Mouse (Mus musculus): ENCODE results near the gene Tmem141. TPM values are rescaled to one million over a fixed set of nuclear protein-coding genes. Genes with fewer than 3 reads are reported as not detected.

Gene Tmem141
- total and polyA plus RNA-seq, 2 experiments from 2014 or later: 38.4 to 42.3 TPM

DNA sequence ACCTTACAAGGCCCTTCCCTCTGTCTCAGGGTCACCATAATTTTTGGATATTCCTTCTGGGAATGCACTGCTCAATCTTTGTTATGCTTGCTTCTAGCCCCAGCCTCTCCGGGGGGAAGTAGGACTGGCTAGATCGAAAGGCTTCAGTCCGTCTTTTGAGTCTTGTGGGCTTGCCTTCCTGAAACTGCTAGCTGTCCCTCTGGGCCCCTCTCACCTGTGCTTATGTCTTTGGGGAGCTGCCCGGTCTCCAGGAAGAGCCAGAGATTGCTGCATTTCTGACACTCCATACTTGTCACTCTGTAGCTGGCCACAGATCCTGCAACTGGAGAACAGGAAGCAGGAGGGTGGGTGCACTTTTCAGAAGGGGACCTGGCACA, 965 bp downstream of the Tmem141 start:
- 0 out of 2 replicates have a peak overlapping the region, but pooled peaks have one; percentile 92 for H3K4me2 ChIP-seq (ENCODE audit: low read depth, low read length)
- DNase-seq (ENCODE audit: low spot score): no peak
- no peaks in the 10 kb centered on the region for H3K9me3 ChIP-seq (replicated peaks; ENCODE audit: control insufficient read depth, low read length)
- H3K4me1 ChIP-seq (ENCODE audit: control insufficient read depth, insufficient read depth): peaks cover 4% of the 10 kb centered on the region; the same call in 1 of the 2 replicates
- no peak for ATAC-seq (ENCODE audit: insufficient read depth, low read depth)
- no peak overlapping the region for H3K27ac ChIP-seq (ENCODE audit: low read depth)
- H3K9ac ChIP-seq (replicated peaks; ENCODE audit: low read depth, low read length): no peak overlapping the region
- no peaks in the 10 kb centered on the region; the same call in 1 of the 2 replicates for H3K36me3 ChIP-seq (replicated peaks; ENCODE audit: control insufficient read depth, insufficient read depth, low read length)
- H3K27me3 ChIP-seq (ENCODE audit: control insufficient read depth, insufficient read depth, low read length): peaks cover 29% of the 10 kb centered on the region
- TF ChIP-seq CTCF (IDR thresholded peaks at IDR 0.05; ENCODE audit: low read depth): no peak
- no peak for TF ChIP-seq EP300 (IDR thresholded peaks at IDR 0.05; ENCODE audit: low read depth)
- H3K4me3 ChIP-seq (ENCODE audit: low read depth, low read length): no peak overlapping the region
- WGBS: 79% methylated on average over 4 of the region's 4 CpGs

- H3K4me1 ChIP-seq (ENCODE audit: control insufficient read depth, insufficient read depth): peaks cover 4% of the 10 kb centered on the region; the same call in 1 of the 2 replicates
- no peak for ATAC-seq (ENCODE audit: insufficient read depth, low read depth)
- H3K9ac ChIP-seq (replicated peaks; ENCODE audit: low read depth, low read length): no peak overlapping the region
- WGBS: 77% methylated on average over 6 of the region's 6 CpGs
- no peak for DNase-seq (ENCODE audit: low spot score)
- no peak overlapping the region for H3K27ac ChIP-seq (ENCODE audit: low read depth)
- no peaks in the 10 kb centered on the region for H3K9me3 ChIP-seq (replicated peaks; ENCODE audit: control insufficient read depth, low read length)
- peaks cover 34% of the 10 kb centered on the region for H3K27me3 ChIP-seq (ENCODE audit: control insufficient read depth, insufficient read depth, low read length)
- TF ChIP-seq EP300 (IDR thresholded peaks at IDR 0.05; ENCODE audit: low read depth): no peak
- no peak for TF ChIP-seq CTCF (IDR thresholded peaks at IDR 0.05; ENCODE audit: low read depth)
- H3K36me3 ChIP-seq (replicated peaks; ENCODE audit: control insufficient read depth, insufficient read depth, low read length): no peaks in the 10 kb centered on the region; the same call in 1 of the 2 replicates
- H3K4me3 ChIP-seq (ENCODE audit: low read depth, low read length): no peak overlapping the region
- H3K4me2 ChIP-seq (ENCODE audit: low read depth, low read length): no peak overlapping the region
Observed at GRCm38 (mm10) chr2:25620386-25620785, 1.4 kb downstream of the Tmem141 start.

- Histone ChIP-seq H3K36me3 (replicated peaks; ENCODE audit: control insufficient read depth, insufficient read depth, low read length) (no peaks in the 10 kb centered on the region; the same call in 1 of the 2 replicates), H3K27me3 (ENCODE audit: control insufficient read depth, insufficient read depth, low read length) (peaks cover 44% of the 10 kb centered on the region), H3K4me3 (ENCODE audit: low read depth, low read length) (no peak within 1 kb of the TSS), H3K4me1 (ENCODE audit: control insufficient read depth, insufficient read depth) (peaks cover 4% of the 10 kb centered on the region; the same call in 1 of the 2 replicates), H3K4me2 (ENCODE audit: low read depth, low read length) (no peak within 1 kb of the TSS), H3K27ac (ENCODE audit: low read depth) (no peak within 1 kb of the TSS), H3K9me3 (replicated peaks; ENCODE audit: control insufficient read depth, low read length) (no peaks in the 10 kb centered on the region), H3K9ac (replicated peaks; ENCODE audit: low read depth, low read length) (no peak within 1 kb of the TSS)
- ATAC-seq (ENCODE audit: insufficient read depth, low read depth) (no peak), DNase-seq (ENCODE audit: low spot score) (no peak)
- 74% methylated on average over 3 of the region's 3 CpGs for WGBS
- TF ChIP-seq EP300 (IDR thresholded peaks at IDR 0.05; ENCODE audit: low read depth) (no peak), CTCF (IDR thresholded peaks at IDR 0.05; ENCODE audit: low read depth) (no peak)
Observed at GRCm38 (mm10) chr2:25617578-25617977, 4.2 kb downstream of the Tmem141 start, which contains the start of gene Ccdc183. Gene Ccdc183 (minus strand): TSS chr2:25617678.

DNA sequence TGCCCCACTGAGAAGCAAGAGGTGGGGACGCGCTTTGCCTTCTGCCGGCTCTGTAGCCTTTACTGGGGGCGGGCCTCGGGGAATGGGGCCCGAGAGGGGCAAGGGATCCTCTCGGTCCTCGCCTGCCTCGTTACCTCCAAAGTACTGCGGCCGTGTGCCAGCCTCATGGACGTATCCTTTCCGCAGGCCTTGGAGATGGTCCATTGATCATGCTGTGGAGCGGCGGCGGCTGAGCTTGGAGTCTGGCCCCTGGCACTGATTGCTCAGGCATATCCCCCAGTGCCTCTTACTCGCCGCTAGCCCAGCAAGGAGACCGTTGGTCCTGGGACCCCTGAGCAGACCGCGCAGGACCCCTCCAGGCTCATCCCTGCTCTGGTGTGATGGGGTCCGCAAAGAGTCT, 5.4 kb downstream of the Tmem141 start:
- Histone ChIP-seq H3K4me3 (ENCODE audit: low read depth, low read length) (peak overlapping the region; percentile 18; the same call in 1 of the 2 replicates), H3K4me1 (ENCODE audit: control insufficient read depth, insufficient read depth) (peaks cover 3% of the 10 kb centered on the region; the same call in 1 of the 2 replicates), H3K9me3 (replicated peaks; ENCODE audit: control insufficient read depth, low read length) (no peaks in the 10 kb centered on the region), H3K4me2 (ENCODE audit: low read depth, low read length) (no peak overlapping the region), H3K36me3 (replicated peaks; ENCODE audit: control insufficient read depth, insufficient read depth, low read length) (no peaks in the 10 kb centered on the region; the same call in 1 of the 2 replicates), H3K27me3 (ENCODE audit: control insufficient read depth, insufficient read depth, low read length) (peaks cover 44% of the 10 kb centered on the region), H3K27ac (ENCODE audit: low read depth) (no peak overlapping the region), H3K9ac (replicated peaks; ENCODE audit: low read depth, low read length) (no peak overlapping the region)
- ATAC-seq (ENCODE audit: insufficient read depth, low read depth) (no peak), DNase-seq (ENCODE audit: low spot score) (no peak)
- no peak for TF ChIP-seq CTCF (IDR thresholded peaks at IDR 0.05; ENCODE audit: low read depth)
- TF ChIP-seq EP300 (IDR thresholded peaks at IDR 0.05; ENCODE audit: low read depth): no peak
- 14% methylated on average over 22 of the region's 22 CpGs for WGBS

DNA sequence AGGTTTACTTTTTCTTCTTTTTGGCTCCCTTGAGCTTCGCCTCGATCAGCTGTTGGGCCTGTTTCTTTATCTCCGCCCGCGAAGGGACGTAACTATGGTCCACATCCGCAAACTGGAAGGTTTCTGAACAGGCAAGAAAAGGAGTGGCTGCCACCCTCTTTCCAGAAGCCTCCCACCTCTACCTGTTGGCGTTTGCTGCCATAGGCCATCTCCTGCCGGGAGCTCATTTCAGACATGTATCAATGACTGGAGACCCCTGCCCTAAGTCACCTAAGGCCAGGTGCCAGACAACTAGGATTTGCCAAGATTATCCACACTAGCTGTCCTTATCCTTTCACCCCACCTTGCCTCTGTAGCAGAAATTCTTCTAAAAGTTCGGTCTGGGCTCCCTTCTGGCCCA, 13.1 kb downstream of the Tmem141 start:
- H3K4me2 ChIP-seq (ENCODE audit: low read depth, low read length): peak overlapping the region; percentile 90
- no peak for TF ChIP-seq CTCF (IDR thresholded peaks at IDR 0.05; ENCODE audit: low read depth)
- no peak for TF ChIP-seq EP300 (IDR thresholded peaks at IDR 0.05; ENCODE audit: low read depth)
- H3K9me3 ChIP-seq (replicated peaks; ENCODE audit: control insufficient read depth, low read length): no peaks in the 10 kb centered on the region
- H3K4me1 ChIP-seq (ENCODE audit: control insufficient read depth, insufficient read depth): peaks cover 12% of the 10 kb centered on the region
- ATAC-seq (ENCODE audit: insufficient read depth, low read depth): peak; percentile 9; the same call in 1 of the 2 replicates
- no peaks in the 10 kb centered on the region for H3K27me3 ChIP-seq (ENCODE audit: control insufficient read depth, insufficient read depth, low read length)
- no peak for DNase-seq (ENCODE audit: low spot score)
- peak overlapping the region; percentile 93; the same call in 1 of the 2 replicates for H3K4me3 ChIP-seq (ENCODE audit: low read depth, low read length)
- 64% methylated on average over 10 of the region's 10 CpGs for WGBS
- H3K9ac ChIP-seq (replicated peaks; ENCODE audit: low read depth, low read length): no peak overlapping the region
- H3K36me3 ChIP-seq (replicated peaks; ENCODE audit: control insufficient read depth, insufficient read depth, low read length): 0 out of 2 replicates have a peak, but pooled peaks cover 1% of the 10 kb centered on the region
- H3K27ac ChIP-seq (ENCODE audit: low read depth): no peak overlapping the region
